Mouse (Mus musculus) left cerebral cortex, adult 18-20 months (tissue): ENCODE data around the gene Gdpd3. TPM values are rescaled to one million over a fixed set of nuclear protein-coding genes. Genes with fewer than 3 reads are reported as not detected.

Experiments used
- DNase-seq, 2 experiments: peaks; one replicate each; pipeline ENCODE4 v3.0.0; 2021 to 2022; ENCODE audit warnings: low spot score in 2 of 2, mixed read lengths in 1 of 2
- total RNA-seq, 2 experiments: library from RNA; stranded (reverse); gene quantifications; 2 replicates each; pipeline ENCODE4 v1.2.3; 2021

Gene Gdpd3
- total RNA-seq, 2 experiments from 2014 or later, result 1.3 to 3.5 TPM

GRCm38 (mm10) chr7:126801057-126801422 lies 34.9 kb downstream of the Gdpd3 start:
- DNase-seq, result no peak

GRCm38 (mm10) chr7:126802134-126802889 lies 36.2 kb downstream of the Gdpd3 start:
- DNase-seq, result no peak

- no peak for DNase-seq
These were observed 37.0 kb downstream of the Gdpd3 start for GRCm38 (mm10) chr7:126803181-126803580.

GRCm38 (mm10) chr7:126803751-126804150 lies 37.6 kb downstream of the Gdpd3 start:
- no peak for DNase-seq

- DNase-seq, result no peak
These were observed 40.8 kb downstream of the Gdpd3 start for GRCm38 (mm10) chr7:126806956-126807355.

GRCm38 (mm10) chr7:126807405-126807804 lies 41.3 kb downstream of the Gdpd3 start:
- DNase-seq, result no peak

- peak; percentile 95 for DNase-seq
These were observed 42.7 kb downstream of the Gdpd3 start for GRCm38 (mm10) chr7:126808703-126809455.

- DNase-seq, result no peak
These were observed 43.7 kb downstream of the Gdpd3 start for GRCm38 (mm10) chr7:126809723-126810369.

GRCm38 (mm10) chr7:126815726-126816222 lies 49.6 kb downstream of the Gdpd3 start:
- no peak for DNase-seq

- no peak for DNase-seq
These were observed 50.4 kb downstream of the Gdpd3 start for GRCm38 (mm10) chr7:126816494-126816893.

- no peak for DNase-seq
These were observed 51.5 kb downstream of the Gdpd3 start for GRCm38 (mm10) chr7:126817595-126817994.

- DNase-seq, result no peak
These were observed 52.7 kb downstream of the Gdpd3 start for GRCm38 (mm10) chr7:126818818-126819217.

GRCm38 (mm10) chr7:126821835-126822511 lies 55.8 kb downstream of the Gdpd3 start:
- peak; percentile 80 to 88 for DNase-seq

GRCm38 (mm10) chr7:126822741-126823140 lies 56.6 kb downstream of the Gdpd3 start:
- no peak for DNase-seq

- DNase-seq, result peak in 1 of 2 experiments; percentile 42
These were observed 57.1 kb downstream of the Gdpd3 start for GRCm38 (mm10) chr7:126823202-126823711.

- DNase-seq, result no peak
These were observed 57.8 kb downstream of the Gdpd3 start for GRCm38 (mm10) chr7:126823940-126824339.

Other genes with a start within 250 kb of the Gdpd3 start
- 100 to 1,000 TPM; 182 to 184 TPM for gene Eif3c, start 199.9 kb upstream of the Gdpd3 start, total RNA-seq
- gene Apobr, start 181.4 kb upstream of the Gdpd3 start, total RNA-seq, result 1 to 10 TPM in 1 of 2 experiments, under 1 TPM in 1; 0.58 to 1.1 TPM
- 10 to 100 TPM; 26.2 to 26.7 TPM for gene Cln3, start 180.5 kb upstream of the Gdpd3 start, total RNA-seq
- not detected for gene Il27, start 171.4 kb upstream of the Gdpd3 start, total RNA-seq
- 10 to 100 TPM; 20.3 to 22.6 TPM for gene Nupr1, start 135.5 kb upstream of the Gdpd3 start, total RNA-seq
- gene Sgf29, start 117.0 kb upstream of the Gdpd3 start, total RNA-seq, result 10 to 100 TPM; 30.5 to 32.9 TPM
- 10 to 100 TPM in 1 of 2 experiments, 1 to 10 TPM in 1; 8.1 to 12.9 TPM for gene Sult1a1, start 89.9 kb upstream of the Gdpd3 start, total RNA-seq
- gene Bola2, start 70.9 kb upstream of the Gdpd3 start, total RNA-seq, result 10 to 100 TPM; 90.5 to 94.8 TPM
- gene Slx1b, start 70.5 kb upstream of the Gdpd3 start, total RNA-seq, result 10 to 100 TPM; 14.5 to 15.1 TPM
- gene Coro1a, start 58.5 kb upstream of the Gdpd3 start, total RNA-seq, result 100 to 1,000 TPM; 161 to 166 TPM
- 100 to 1,000 TPM; 157 to 208 TPM for gene Mapk3, start 6.7 kb upstream of the Gdpd3 start, total RNA-seq
- 100 to 1,000 TPM; 282 to 325 TPM for gene Ypel3, start 10.6 kb downstream of the Gdpd3 start, total RNA-seq
- under 1 TPM; 0.56 to 0.63 TPM for gene Tbx6, start 15.1 kb downstream of the Gdpd3 start, total RNA-seq
- gene Ppp4c, start 26.2 kb downstream of the Gdpd3 start, total RNA-seq, result 10 to 100 TPM; 48.3 to 48.5 TPM
- 10 to 100 TPM; 63.0 to 65.5 TPM for gene Fam57b, start 31.3 kb downstream of the Gdpd3 start, total RNA-seq
- not detected for gene 4930451I11Rik, start 65.3 kb downstream of the Gdpd3 start, total RNA-seq
- 10 to 100 TPM; 55.8 to 56.1 TPM for gene Doc2a, start 81.1 kb downstream of the Gdpd3 start, total RNA-seq
- 10 to 100 TPM; 29.0 to 31.9 TPM for gene Hirip3, start 95.6 kb downstream of the Gdpd3 start, total RNA-seq
- 10 to 100 TPM; 54.0 to 54.6 TPM for gene Ino80e, start 96.0 kb downstream of the Gdpd3 start, total RNA-seq
- 100 to 1,000 TPM; 150 to 163 TPM for gene Taok2, start 118.4 kb downstream of the Gdpd3 start, total RNA-seq
- 10 to 100 TPM; 19.6 to 23.3 TPM for gene Tmem219, start 156.6 kb downstream of the Gdpd3 start, total RNA-seq
- 100 to 1,000 TPM; 136 to 158 TPM for gene Kctd13, start 162.5 kb downstream of the Gdpd3 start, total RNA-seq
- gene Asphd1, start 183.2 kb downstream of the Gdpd3 start, total RNA-seq, result 10 to 100 TPM; 39.7 to 43.3 TPM
- 100 to 1,000 TPM; 407 to 416 TPM for gene Sez6l2, start 184.2 kb downstream of the Gdpd3 start, total RNA-seq
- gene Cdipt, start 209.6 kb downstream of the Gdpd3 start, total RNA-seq, result 100 to 1,000 TPM; 171 to 180 TPM
- gene Cdiptos, start 209.8 kb downstream of the Gdpd3 start, total RNA-seq, result under 1 TPM in 1 of 2 experiments, not detected in 1; 0.45 TPM
- gene Mvp, start 248.3 kb downstream of the Gdpd3 start, total RNA-seq, result 1 to 10 TPM; 8.6 to 9.5 TPM